Mouse (Mus musculus) left cerebral cortex, adult 2 months (tissue): ENCODE data around the gene Tmprss7. TPM values are rescaled to one million over a fixed set of nuclear protein-coding genes. Genes with fewer than 3 reads are reported as not detected.

ENCODE experiments used
- DNase-seq, 2 experiments: peaks; one replicate each; pipeline ENCODE4 v3.0.0; 2021 to 2022; ENCODE audit warnings: low spot score in 2 of 2, mixed read lengths in 1 of 2; ENCODE audit errors: extremely low spot score in 1 of 2
- H3K27ac ChIP-seq: fragments of 200-600 bp; 2 replicates; pipeline ENCODE4 v1.8.1; 2022
- H3K4me3 ChIP-seq: fragments of 200-600 bp; 2 replicates; pipeline ENCODE4 v1.8.1; 2022
- CTCF ChIP-seq: fragments of 200-600 bp; IDR thresholded peaks from 2 replicates; pipeline ENCODE4 v1.8.1; 2022; ENCODE audit warnings: antibody characterized with exemption, mild to moderate bottlenecking, moderate library complexity
- intact Hi-C: fragments of 180-260 bp; cut with DNase I; formaldehyde crosslinking; loops from one replicate; pipeline ENCODE4 v1.15.1; 2025
- total RNA-seq, 2 experiments: library from RNA; stranded (reverse); gene quantifications; 2 replicates each; pipeline ENCODE4 v1.2.3; 2021

The Tmprss7 gene
- total RNA-seq, 2 experiments from 2014 or later, result 1.4 to 3.6 TPM

DNA sequence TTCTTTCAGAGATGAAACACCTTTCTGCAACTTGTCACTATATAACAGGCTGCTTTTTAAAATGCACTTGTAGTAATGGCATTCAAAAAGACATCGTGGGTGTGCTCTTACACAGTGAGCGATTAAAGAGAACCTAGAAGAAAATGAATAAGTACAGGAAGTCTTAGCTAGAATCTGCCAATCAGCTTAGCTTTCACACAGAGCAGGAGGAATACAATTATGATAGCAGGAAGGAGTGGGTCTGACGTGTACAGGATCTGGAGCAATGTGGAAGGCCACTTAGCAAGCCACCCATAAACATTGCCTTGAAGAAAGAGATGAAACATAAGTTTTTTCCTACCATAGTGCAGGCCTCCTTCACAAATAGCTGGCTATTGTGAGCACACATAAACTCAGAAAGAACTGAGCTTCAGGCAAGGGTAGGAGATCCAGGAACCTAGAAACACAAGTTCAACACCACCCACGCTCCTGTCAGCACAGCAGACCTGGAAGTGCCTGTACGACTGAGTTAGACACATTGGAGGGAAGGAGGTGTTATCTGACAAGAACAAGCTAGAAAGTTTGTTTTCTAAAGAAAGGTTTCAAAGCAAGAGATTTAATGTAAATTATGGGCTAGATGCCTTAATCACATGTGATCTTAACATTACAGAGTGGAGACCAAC is 21.2 kb upstream of the Tmprss7 start:
- no peak for DNase-seq
- peak overlapping the region; percentile 26 for H3K27ac ChIP-seq
- no peak for TF ChIP-seq CTCF
- H3K4me3 ChIP-seq, result no peak overlapping the region
- intact Hi-C loops, result no loop called here

DNA sequence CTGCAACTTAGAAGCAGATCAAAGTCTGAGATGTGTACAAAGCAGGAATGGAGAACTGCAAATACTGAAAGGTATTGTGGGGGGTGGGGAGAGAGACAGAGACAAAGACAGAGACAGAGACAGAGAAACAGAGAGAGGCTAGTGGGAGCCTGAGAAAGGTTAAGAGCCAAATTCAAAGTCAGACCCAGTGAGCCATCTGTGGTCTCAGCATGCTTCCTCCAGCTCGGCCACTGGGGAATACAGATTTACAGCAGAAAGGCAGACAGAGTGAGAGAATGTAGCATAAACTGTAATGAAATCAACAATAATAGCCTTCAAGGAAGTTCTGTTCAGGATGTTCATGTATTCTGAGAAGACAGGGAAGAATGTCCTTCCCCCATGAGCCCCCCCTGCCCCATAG is 20.4 kb upstream of the Tmprss7 start:
- intact Hi-C loops, result no loop called here
- no peak for DNase-seq
- TF ChIP-seq CTCF, result no peak
- Histone ChIP-seq H3K4me3 (no peak overlapping the region), H3K27ac (no peak overlapping the region)

DNA sequence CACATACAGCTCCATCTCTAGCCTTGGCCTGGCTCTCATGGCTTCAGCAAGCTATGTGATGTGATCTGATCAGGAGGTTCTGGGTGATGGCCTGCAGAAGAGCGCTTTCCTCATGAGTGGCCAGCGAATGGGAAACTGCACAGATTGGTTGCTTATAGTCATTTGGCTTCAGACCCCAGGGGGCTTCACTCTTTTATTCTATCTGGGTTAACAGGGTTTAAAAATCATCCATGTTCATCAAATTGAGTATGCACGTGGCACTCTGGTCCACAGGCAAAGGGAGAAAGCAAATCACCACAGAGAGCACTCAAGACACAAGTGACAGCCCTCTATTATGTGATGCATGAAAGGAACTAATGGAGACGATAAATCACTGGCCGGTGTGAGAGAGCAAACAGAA is 19.8 kb upstream of the Tmprss7 start:
- H3K4me3 ChIP-seq, result no peak overlapping the region
- no peak for TF ChIP-seq CTCF
- intact Hi-C loops, result no loop called here
- H3K27ac ChIP-seq, result no peak overlapping the region
- DNase-seq, result no peak

DNA sequence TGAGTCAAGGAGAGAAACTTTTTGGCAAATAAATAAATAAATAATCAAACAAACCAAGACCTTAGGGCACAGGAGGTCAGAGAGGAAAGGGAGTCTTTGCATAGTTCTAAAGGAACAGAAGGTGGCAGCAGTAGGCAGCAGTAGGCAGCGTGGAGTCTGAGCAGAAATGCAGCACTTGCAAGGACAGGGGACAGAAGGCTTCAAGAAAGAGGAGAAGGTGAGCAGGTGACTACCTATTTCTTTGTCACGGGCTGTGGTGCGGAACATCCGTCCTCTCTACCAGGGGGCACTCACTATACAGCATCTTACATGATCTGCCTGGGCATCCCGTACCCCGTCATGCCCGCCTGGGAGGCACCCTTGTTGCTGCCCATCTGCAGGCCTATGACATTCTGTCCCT is 17.8 kb upstream of the Tmprss7 start:
- intact Hi-C loops, result no loop called here
- DNase-seq, result no peak
- Histone ChIP-seq H3K4me3 (no peak overlapping the region), H3K27ac (no peak overlapping the region)
- peak; percentile 47 for TF ChIP-seq CTCF

DNA sequence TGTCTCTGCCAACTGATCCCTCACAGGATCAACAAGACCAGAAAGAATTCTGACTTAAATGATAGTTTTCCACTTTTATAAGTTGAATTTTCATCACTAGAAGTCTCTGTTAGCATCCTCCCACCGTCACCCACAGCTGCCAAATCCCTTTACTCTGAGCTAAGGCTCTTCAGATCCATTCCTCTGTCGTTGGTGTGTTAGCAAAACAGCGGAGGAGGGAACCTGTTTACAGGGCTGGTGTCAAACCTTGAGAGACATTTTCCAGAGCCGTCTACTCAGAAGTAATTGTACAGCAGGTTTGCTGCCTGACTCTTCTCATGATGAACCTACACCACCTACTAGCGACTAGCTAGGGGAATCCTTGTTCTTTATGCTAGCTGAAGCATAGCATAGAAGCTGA is 5.8 kb upstream of the Tmprss7 start:
- DNase-seq, result no peak
- intact Hi-C loops, result no loop called here
- no peak for TF ChIP-seq CTCF
- Histone ChIP-seq H3K27ac (no peak overlapping the region), H3K4me3 (no peak overlapping the region)

DNA sequence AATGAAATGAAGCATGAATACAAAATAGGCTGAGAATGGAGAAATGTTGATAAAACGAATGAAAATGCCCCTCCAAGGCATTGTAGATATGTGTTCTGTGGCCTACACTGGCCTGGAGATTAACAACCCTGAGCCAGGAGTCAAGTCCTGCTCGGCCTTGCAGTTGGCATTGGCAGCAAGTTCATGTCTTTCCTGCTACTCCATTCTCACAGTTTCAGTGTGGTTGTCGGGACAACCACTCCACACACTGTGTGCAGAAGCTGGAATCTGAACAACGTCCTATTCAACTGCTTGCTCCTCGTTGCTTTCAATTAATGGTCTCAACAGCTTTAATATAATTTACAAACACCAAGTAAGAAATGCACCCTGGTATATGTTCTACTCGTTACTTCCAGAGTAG is 4.5 kb upstream of the Tmprss7 start:
- no peak for DNase-seq
- no peak overlapping the region for H3K4me3 ChIP-seq
- intact Hi-C loops, result no loop called here
- no peak for TF ChIP-seq CTCF
- no peak overlapping the region for H3K27ac ChIP-seq

DNA sequence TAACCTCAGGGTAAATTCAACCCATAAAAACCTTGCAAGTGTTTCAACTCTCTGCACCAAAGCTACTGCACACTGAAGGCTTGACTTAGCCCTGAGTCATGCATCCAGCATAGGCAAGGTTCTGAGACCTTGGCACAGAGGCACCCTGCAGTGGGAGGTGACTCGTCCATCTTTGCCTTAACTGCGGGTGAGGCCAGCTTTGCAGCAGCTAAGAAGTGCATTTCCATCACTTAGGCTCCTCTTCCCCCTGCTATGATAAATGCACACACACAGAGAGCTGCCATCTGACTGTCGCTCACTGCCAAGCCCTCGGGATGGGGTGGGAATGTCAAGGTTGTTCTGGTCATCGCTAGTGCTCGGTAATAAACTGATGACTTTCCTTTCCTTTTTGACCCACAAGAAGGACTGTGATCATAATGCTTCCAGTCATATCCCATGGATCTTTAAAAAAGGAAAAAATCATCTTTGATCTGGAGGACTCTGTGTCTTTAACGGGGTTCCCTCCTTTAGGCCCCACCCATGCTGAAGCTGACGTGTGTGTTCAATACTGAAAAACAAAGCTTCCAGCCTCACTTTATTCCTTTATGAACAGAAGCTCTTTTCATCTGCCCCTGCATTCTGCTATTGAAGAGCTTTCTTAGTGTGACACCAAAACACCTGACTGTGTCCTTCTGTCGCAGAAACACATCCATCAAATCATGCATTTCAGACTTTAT is 2.1 kb upstream of the Tmprss7 start:
- DNase-seq, result no peak
- TF ChIP-seq CTCF, result no peak
- H3K27ac ChIP-seq, result no peak overlapping the region
- no peak overlapping the region for H3K4me3 ChIP-seq
- intact Hi-C loops, result no loop called here

DNA sequence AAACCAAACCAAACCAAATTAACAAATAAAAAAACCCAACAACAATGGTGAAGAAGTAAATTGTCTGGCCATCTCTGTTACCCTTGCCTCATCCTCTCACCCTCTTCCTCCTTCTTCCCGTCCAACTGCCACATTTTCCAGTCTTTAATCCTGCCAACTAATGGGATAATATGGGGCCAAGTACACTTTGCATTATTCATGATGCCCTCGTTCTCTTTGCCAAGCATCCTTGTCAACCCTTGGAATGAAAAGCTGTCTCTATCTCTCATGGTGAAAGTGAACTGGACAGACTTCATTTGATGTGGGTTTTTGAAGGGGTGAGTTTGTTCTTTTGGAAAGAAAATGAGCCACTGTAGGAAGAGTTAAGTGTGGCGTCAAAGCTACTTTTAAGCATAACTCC is 607 bp downstream of the Tmprss7 start:
- intact Hi-C loops, result no loop called here
- no peak overlapping the region; the same call in 1 of the 2 replicates for H3K27ac ChIP-seq
- no peak overlapping the region for H3K4me3 ChIP-seq
- no peak for TF ChIP-seq CTCF
- no peak for DNase-seq

DNA sequence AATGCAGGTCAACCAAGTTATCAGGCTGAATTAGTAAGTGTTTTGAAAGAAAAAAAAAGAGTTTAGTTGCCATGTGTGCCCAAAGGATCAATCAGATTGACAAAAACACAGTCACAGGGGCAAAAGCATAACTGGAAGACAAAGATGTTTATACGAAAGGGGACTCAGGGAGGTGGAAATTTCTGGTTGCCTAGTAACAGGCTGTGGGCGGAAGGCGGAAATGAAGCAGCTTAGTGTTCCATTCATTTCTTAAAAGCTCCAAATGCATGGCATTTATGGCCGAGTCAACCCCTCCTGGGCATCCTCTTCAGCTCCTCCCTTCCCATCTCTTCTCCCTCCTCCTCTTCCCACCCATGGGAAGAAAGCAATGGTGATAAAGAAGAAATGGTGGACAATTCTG is 3.3 kb downstream of the Tmprss7 start:
- 0 out of 2 replicates have a peak overlapping the region, but pooled peaks have one; percentile 36 for H3K27ac ChIP-seq
- no peak for TF ChIP-seq CTCF
- intact Hi-C loops, result no loop called here
- peak in 1 of 2 experiments; percentile 43 for DNase-seq
- H3K4me3 ChIP-seq, result no peak overlapping the region

DNA sequence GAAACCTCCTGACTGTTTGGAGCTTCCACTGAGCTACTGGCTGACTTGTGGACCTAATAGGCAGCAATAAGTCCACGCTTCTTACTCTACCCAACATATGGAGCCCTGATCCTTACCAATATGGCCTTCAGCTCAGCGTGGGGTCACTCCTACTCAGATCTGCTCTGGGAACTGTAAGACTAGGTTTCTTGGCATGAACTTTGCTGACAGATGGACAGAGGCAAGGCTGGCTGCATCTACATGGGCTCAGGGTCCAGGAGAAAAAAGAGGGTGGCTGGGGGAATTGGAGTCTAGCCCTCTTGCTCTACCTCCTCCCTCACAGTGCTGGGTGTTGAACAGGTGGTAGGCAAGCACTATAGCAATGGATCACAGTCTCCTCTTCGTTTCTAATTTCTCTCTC is 6.6 kb downstream of the Tmprss7 start:
- Histone ChIP-seq H3K27ac (peak overlapping the region; percentile 29; the same call in 1 of the 2 replicates), H3K4me3 (no peak overlapping the region)
- no peak for DNase-seq
- no peak for TF ChIP-seq CTCF
- intact Hi-C loops, result loop anchor here (2.0 to 10.0 kb wide), 2 partner anchors 36 to 128 kb away; no protein-coding TSS in a partner anchor

DNA sequence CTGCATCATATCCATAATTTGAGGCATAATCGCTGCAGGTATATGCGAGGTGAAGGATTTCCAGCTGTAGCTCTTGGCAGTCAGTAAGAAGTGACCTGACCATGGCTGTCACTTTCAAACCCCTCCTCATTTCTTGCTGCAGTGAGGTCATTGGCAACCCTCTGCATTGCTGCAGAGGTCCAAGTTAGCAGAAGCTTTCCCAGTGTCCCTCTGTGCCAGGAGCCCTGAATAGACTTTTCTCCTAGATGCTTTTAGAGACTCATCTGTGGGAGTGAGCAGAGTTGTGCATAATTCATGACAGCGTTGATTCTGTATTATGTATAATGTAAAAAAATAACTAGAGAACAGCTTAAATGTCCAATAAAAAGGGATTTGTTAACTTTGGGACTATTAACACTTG is 8.2 kb downstream of the Tmprss7 start:
- intact Hi-C loops, result loop anchor here (10.0 kb wide), 1 partner anchor 130 kb away; no protein-coding TSS in a partner anchor
- TF ChIP-seq CTCF, result no peak
- Histone ChIP-seq H3K4me3 (no peak overlapping the region), H3K27ac (peak overlapping the region; percentile 41; the same call in 1 of the 2 replicates)
- no peak for DNase-seq

DNA sequence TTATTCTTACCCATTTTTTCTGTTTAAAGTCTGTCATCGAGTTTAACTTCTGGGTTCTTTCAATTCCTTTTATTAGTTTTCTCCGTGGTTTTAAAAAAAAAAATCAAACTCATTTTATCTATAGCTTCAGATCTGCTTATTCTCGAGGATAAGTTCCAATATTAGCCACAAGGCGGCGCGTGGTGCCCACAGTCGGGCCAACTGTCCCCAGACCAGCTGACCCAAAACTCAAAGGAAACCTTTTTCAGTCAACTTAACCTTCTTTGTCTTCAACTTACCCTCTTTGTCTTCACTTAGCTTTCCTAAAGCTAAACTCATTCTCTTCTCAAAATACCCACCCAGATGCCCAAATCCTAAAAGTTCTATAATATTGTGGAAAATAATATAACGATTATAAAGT is 8.6 kb downstream of the Tmprss7 start:
- Histone ChIP-seq H3K4me3 (no peak overlapping the region), H3K27ac (peak overlapping the region; percentile 41; the same call in 1 of the 2 replicates)
- DNase-seq, result peak; percentile 64 to 65
- TF ChIP-seq CTCF, result peak; percentile 86
- intact Hi-C loops, result loop anchor here (10.0 kb wide), 1 partner anchor 130 kb away; no protein-coding TSS in a partner anchor

DNA sequence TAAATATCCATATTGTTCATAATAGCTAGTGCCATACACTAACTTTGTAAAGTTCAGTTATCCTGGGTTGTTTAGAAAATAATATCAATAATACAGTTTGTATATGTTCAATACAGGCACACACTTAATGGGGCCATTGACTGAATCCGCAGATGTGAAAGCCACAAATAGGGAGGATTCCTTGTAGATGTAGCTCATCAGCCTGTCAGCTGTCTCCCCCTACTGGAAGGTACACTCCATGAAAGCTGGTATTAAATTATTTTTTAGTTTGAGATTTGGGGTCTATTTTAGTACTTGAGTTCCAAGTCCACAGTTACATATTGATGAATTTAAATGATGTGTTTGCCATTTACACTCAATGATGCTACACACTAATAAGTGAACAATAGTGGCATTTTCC is 17.0 kb downstream of the Tmprss7 start:
- H3K4me3 ChIP-seq, result no peak overlapping the region
- intact Hi-C loops, result loop anchor here (5.0 kb wide), 1 partner anchor 479 kb away; no protein-coding TSS in a partner anchor
- no peak for DNase-seq
- peak; percentile 78 for TF ChIP-seq CTCF
- H3K27ac ChIP-seq, result no peak overlapping the region
